Mouse (Mus musculus) E14TG2a.4 (cell line): ENCODE measurements around the gene Gpt2.

Experiments used
- CTCF ChIP-seq: conservative IDR thresholded peaks from 2 replicates; pipeline ENCODE4 v1.5.1; 2014; ENCODE audit warnings: low read length
- POU5F1 ChIP-seq: IDR thresholded peaks from 2 replicates; pipeline ENCODE4 v1.6.1; 2014; ENCODE audit warnings: low read length, borderline replicate concordance

DNA sequence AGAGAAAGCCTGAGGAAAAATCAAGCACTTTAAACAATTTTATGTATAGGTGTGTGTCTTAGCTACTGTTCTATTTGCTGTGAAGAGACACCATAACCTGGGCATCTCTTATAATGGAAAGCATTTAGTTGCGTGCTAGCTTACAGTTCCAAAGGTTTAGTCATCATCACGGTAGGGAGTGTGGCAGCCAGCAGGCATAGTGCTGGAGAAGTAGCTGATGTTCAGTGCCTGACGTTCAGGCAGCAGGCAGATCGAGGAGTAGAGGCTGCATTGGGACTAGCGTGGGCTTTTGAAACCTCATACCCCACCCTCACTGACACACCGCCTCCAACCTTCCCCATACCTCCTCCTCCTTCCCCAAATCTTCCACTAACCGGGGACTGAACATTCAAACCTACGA, 21.6 kb upstream of the Gpt2 start:
- TF ChIP-seq CTCF, result no peak
- TF ChIP-seq POU5F1, result no peak
